Mouse (Mus musculus) left cerebral cortex, adult 9 months (tissue): Measurements from ENCODE around the gene Slc43a1.

ENCODE experiments used
- DNase-seq, 2 experiments: peaks; one replicate each; pipeline ENCODE4 v3.0.0; 2022; ENCODE audit warnings: low spot score in 2 of 2

Slc43a1 gene

DNA sequence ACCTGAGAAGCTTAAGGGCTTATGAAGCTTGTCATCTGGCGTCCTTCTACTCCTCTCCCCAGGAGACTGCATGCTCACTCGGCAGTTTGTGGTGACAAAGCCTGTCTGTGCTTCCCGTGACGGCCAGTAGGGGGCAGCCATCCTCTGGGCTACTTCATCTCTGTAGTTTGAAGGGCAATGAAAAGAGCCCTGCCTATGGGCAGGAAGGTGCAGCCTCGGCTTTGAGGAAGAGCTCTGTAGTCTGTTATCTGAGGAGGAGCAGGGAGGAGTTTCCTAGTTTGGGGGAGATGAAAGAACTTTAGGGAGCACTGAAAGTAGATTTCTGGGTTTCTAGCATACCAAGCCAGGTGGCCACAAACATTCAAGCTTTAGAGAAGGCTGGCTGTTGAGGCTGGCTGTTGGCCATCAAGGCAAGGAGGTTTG is 29.9 kb downstream of the Slc43a1 start:
- DNase-seq: peak in 1 of 2 experiments; percentile 81

DNA sequence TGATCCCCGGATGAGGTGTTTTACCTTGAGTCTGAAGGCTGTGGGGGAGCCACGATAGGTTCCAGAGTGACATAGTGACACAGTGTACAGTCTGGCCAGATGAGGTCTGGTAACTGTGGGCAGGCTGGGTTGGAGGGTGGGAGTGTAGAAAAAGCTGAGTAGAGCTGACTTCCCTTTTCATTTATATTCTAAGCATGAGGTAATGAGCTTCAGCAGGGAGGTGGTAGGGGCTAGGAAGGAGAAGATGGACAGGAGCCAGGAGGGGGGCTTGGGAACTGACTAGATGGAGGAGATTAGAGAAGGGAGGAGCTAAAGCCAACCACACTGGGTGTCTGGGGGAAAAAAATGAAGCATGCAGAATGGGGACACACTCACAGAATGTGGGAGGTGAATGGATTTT is 30.3 kb downstream of the Slc43a1 start:
- DNase-seq: no peak

GRCm38 (mm10) chr2:84870623-84871160 is 32.0 kb downstream of the Slc43a1 start:
- DNase-seq: no peak

- no peak for DNase-seq
These were observed 33.6 kb downstream of the Slc43a1 start for GRCm38 (mm10) chr2:84872105-84872716.

DNA sequence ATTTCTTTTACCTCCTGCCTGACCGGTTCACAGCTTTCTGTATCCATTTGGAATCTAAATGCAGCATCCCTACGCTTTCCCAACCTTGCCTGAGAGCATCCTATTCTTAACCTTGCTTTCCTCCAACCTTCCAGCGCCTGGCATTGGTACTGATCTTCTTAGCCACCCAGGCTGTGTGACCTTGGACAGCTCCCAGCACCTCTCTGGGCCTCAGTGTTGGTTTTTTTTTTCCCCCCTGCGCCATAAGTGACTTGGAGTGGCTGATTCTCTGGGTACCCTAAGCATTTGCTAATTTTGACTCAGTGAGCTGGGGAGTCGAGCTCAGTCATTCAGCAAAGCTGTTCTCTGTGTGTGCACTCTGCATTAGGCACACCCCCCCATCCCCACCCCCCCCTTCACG is 37.2 kb downstream of the Slc43a1 start:
- DNase-seq: no peak

DNA sequence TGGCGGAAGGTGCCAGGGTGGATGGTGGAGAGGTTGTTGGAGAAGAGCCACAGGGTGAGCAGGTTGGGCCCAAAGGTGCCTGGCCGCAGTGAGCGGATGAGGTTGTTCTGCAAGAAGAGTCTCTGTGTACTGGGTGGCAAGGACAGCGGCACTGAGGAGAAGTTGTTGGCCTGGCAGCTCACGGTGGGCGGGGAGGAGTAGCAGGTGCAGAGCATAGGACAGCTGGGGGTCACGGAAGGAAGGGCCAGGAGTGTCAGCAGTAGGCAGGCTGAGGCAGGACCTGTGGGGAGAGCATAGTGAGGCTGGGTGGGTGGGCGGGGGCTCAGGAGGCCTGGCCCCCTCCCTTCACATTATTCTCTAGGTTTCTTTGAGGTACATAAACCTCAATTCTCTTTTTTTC is 41.9 kb downstream of the Slc43a1 start:
- DNase-seq: no peak

GRCm38 (mm10) chr2:84882606-84883005 is 44.0 kb downstream of the Slc43a1 start:
- peak; percentile 58 to 85 for DNase-seq

DNA sequence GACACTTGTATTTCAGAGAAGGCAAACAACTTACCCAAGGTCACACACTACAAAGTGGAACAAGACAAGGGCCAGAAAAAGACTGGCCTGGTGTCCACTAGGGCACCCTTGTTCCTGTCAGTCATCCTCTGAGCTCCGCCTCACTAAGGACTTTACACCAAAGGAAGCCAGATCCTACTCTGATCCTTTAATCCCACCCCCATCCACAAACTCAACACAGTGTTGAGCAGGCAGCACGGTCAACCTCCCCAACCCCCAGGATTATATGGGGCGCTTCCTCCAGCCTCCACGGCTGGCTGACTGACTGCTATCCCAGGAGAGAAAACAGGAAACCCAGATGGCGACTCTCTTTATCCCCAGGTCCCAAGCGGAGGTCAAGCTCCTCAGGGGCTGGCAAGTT is 44.4 kb downstream of the Slc43a1 start:
- peak in 1 of 2 experiments; percentile 5 for DNase-seq

DNA sequence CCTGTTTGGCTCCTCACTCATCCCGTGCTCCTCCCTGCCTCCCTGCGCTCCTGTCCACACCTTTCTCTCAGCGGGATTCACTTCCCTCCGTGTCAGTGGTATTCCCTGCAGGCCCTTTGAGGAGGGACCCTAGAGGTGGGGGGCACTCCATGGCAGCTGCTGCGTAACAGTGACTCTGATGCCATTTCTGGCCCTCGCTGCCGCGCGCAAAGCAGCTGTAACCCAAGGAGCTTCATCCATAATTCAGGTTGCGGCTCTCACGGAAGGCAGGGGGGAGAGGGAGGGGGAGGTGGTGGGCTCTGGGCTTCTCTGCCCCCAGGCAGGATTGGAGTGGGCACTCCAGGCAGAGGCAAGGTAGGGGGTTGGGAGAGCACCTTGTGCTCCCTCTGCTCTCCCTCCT is 44.9 kb downstream of the Slc43a1 start:
- peak in 1 of 2 experiments; percentile 4 for DNase-seq

- DNase-seq: no peak
These were observed 45.3 kb downstream of the Slc43a1 start for GRCm38 (mm10) chr2:84883942-84884341.

GRCm38 (mm10) chr2:84884611-84885010 is 46.0 kb downstream of the Slc43a1 start:
- DNase-seq: no peak

GRCm38 (mm10) chr2:84885084-84886055 is 46.7 kb downstream of the Slc43a1 start:
- DNase-seq: no peak

GRCm38 (mm10) chr2:84886234-84886731 is 47.6 kb downstream of the Slc43a1 start, which contains the start of gene Rtn4rl2:
Gene Rtn4rl2 (minus strand): TSS chr2:84886710.
- DNase-seq: no peak

DNA sequence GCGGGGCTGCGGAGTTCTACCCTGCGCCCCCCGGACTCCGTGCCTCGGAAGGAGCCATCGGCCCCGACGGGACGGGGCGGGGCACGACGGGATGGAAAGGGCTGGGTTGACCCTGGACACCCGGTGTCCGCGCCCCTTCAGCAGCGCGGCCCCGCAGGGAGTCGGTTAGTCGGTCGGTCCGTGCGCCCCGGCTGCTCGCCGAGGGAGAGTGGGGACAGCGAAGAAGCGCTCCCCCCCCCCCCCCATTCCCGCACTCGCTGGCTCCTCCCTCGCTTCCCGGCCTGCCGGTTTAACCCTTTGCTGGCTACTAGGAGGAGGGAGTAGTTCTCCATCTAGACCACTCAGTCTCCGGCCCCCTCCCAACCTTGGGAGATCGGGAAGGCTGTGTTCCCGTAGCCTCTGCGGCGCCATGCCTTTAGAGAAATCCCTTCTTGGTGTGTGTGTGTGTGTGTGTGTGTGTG is 48.2 kb downstream of the Slc43a1 start:
- no peak for DNase-seq

- peak in 1 of 2 experiments; percentile 73 for DNase-seq
These were observed 49.0 kb downstream of the Slc43a1 start for GRCm38 (mm10) chr2:84887411-84888271.

DNA sequence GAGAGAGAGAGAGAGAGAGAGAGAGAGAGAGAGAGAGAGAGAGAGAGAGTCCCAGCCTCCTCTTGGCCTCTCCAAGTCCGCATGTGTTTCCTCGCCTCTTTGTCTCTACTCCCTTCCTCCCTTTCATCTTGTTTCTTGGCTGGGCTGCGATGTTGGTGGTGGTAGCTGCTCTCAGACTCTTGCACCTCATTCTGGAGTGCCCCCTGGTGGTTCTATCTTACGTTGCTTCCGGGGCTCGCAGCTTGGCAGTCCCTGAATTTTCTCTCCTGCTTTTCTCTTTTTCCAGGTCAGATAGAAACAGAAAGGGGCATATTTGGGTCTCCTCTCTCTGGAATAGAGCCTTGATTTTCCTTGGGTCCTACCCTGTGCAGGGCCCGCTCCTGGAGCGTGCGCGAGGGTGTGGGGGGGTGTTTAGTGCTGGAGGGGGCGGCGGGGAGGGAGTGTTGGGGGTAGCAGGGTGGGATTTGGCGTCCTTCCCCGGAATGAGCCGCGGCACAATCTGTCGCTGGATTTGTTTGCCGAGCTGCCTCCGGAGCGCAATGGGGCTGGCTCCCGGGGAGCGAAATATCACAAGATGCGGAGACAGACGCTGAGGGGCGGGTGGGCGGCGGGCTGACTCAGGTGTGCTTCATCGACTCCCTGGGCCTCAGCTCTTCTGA is 50.1 kb downstream of the Slc43a1 start:
- peak in 1 of 2 experiments; percentile 84 for DNase-seq

- peak in 1 of 2 experiments; percentile 69 for DNase-seq
These were observed 50.8 kb downstream of the Slc43a1 start for GRCm38 (mm10) chr2:84889316-84890044.

GRCm38 (mm10) chr2:84890045-84890340 is 51.3 kb downstream of the Slc43a1 start:
- peak in 1 of 2 experiments; percentile 83 for DNase-seq

- no peak for DNase-seq
These were observed 54.7 kb downstream of the Slc43a1 start for GRCm38 (mm10) chr2:84893359-84893758.
